Mouse (Mus musculus) testis, adult 2 months (tissue): ENCODE measurements at regions not wholly inside any gene's neighbourhood (a gene's known extent, or its start where the extent isn't known, plus 50 kb on each side); places are given as distances from the start of the nearest gene placed in this dataset.

Source experiments
- H3K27ac ChIP-seq: fragments of 200-500 bp; 2 replicates; pipeline ENCODE4 v1.5.1; 2012; ENCODE audit warnings: low read depth, low read length; ENCODE audit not compliant: control insufficient read depth, insufficient read depth
- H3K27me3 ChIP-seq: fragments of 200-500 bp; 2 replicates; pipeline ENCODE4 v1.6.1; 2012; ENCODE audit warnings: mild to moderate bottlenecking, low read length, moderate library complexity; ENCODE audit not compliant: control insufficient read depth, insufficient read depth
- H3K36me3 ChIP-seq: fragments of 200-500 bp; 2 replicates; pipeline ENCODE4 v1.6.1; 2012; ENCODE audit warnings: mild to moderate bottlenecking, low read length; ENCODE audit not compliant: control insufficient read depth, insufficient read depth
- H3K4me1 ChIP-seq: fragments of 200-500 bp; 2 replicates; pipeline ENCODE4 v1.6.1; 2012; ENCODE audit warnings: low read length; ENCODE audit not compliant: control insufficient read depth, insufficient read depth
- H3K4me3 ChIP-seq: fragments of 200-500 bp; 2 replicates; pipeline ENCODE4 v1.5.1; 2012; ENCODE audit warnings: low read depth, mild to moderate bottlenecking, low read length, moderate library complexity, mixed read lengths; ENCODE audit not compliant: control insufficient read depth
- CTCF ChIP-seq: fragments of 200-500 bp; IDR thresholded peaks from 2 replicates; pipeline ENCODE4 v1.5.1; 2012; ENCODE audit warnings: low read depth, mild to moderate bottlenecking, inconsistent platforms, low read length, moderate library complexity; ENCODE audit not compliant: control insufficient read depth, insufficient read depth, insufficient replicate concordance
- POLR2A ChIP-seq: fragments of 200-500 bp; IDR thresholded peaks from 2 replicates; pipeline ENCODE4 v1.6.1; 2012; ENCODE audit warnings: low read depth, mild to moderate bottlenecking, inconsistent platforms, low read length, moderate library complexity; ENCODE audit not compliant: control insufficient read depth

DNA sequence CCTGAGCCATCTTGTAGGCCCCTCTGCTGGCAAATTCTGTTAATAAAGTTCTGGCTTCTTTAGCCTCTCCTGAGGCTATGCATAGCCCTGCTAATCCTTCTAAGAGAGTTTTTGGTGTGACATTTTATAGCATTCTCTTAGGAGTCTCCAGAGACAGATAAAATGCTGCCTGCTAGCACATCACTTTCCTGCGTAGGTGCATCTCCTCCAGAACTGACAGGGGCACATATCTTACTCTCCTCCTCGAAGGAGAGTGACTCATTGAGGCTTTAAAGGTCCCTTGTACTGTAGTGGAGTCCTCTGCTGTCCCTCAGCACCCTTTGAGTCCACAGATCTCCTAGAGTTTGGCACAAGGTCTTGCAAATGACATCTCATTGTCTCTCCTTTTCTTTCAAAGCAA, 132.6 kb upstream of the Zbtb20 start:
- Histone ChIP-seq H3K27ac (no peak overlapping the region), H3K27me3 (no peaks in the 10 kb centered on the region), H3K4me1 (no peaks in the 10 kb centered on the region), H3K4me3 (no peak overlapping the region), H3K36me3 (no peaks in the 10 kb centered on the region)
- no peak for TF ChIP-seq POLR2A
- TF ChIP-seq CTCF, result no peak

DNA sequence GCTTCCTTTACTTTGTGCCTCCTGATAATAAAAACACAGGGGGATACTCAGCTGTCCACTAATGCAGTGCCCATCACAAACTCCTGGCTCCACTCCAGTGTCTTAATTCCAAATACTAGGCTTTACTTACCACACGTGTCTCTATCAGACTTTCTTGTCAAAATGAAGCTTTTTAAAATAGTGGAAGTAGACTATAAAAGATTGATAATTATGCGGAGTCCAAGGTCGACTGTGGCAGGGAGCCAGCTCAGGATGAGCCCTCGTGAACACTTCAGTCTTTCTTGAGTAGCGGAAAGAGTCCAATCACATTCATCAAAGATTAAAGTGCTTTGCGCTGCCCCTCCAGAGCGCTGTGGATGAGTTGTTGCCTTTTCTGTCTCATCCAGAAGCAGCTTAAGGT, 147.9 kb upstream of the Zbtb20 start:
- Histone ChIP-seq H3K36me3 (no peaks in the 10 kb centered on the region), H3K27me3 (no peaks in the 10 kb centered on the region), H3K4me1 (peaks cover 2% of the 10 kb centered on the region; the same call in 1 of the 2 replicates), H3K4me3 (no peak overlapping the region), H3K27ac (no peak overlapping the region)
- no peak for TF ChIP-seq POLR2A
- no peak for TF ChIP-seq CTCF

DNA sequence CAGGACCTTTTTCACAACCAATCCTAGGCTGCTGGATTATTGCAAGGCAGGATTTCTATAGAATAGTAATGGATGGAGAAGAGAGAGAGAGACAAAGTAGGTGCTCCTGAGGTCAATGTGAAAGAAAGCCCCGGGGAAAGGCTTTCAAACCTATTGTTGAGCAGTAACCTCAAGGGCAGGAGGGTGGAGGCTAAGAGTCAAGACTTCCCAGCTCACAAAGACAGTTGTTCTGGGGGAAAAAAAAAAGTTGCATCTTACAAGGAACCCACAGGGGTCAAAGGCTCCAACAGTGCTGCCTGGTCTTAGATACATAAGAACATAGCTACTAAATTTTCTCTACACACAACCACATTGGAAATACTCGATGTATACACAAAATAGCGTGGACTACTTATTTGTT, 155.8 kb upstream of the Zbtb20 start:
- H3K36me3 ChIP-seq, result no peaks in the 10 kb centered on the region
- no peaks in the 10 kb centered on the region for H3K4me1 ChIP-seq
- H3K27ac ChIP-seq, result no peak overlapping the region
- H3K27me3 ChIP-seq, result no peaks in the 10 kb centered on the region
- no peak overlapping the region for H3K4me3 ChIP-seq
- TF ChIP-seq CTCF, result no peak
- no peak for TF ChIP-seq POLR2A

DNA sequence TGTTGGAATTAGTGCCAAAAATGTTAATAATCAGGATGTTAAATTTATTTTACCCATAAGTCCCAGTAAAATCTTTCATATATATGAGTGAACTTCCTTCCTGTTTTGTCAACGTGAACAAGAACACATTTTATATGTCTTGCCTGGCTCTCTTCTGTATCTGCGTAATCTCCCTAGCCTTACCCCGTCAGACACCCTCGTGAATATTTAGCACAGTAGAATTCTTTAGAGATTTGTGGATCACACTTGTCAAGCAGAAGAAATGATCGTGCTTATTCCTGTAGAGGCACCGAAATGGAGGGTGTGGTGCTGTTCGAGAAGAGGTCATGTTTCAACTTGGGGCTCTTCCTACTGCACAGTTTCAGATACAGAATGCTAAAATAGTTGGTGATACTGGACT, 157.2 kb upstream of the Zbtb20 start:
- TF ChIP-seq POLR2A (no peak), CTCF (no peak)
- Histone ChIP-seq H3K27ac (no peak overlapping the region), H3K4me1 (no peaks in the 10 kb centered on the region), H3K4me3 (no peak overlapping the region), H3K36me3 (no peaks in the 10 kb centered on the region), H3K27me3 (no peaks in the 10 kb centered on the region)

DNA sequence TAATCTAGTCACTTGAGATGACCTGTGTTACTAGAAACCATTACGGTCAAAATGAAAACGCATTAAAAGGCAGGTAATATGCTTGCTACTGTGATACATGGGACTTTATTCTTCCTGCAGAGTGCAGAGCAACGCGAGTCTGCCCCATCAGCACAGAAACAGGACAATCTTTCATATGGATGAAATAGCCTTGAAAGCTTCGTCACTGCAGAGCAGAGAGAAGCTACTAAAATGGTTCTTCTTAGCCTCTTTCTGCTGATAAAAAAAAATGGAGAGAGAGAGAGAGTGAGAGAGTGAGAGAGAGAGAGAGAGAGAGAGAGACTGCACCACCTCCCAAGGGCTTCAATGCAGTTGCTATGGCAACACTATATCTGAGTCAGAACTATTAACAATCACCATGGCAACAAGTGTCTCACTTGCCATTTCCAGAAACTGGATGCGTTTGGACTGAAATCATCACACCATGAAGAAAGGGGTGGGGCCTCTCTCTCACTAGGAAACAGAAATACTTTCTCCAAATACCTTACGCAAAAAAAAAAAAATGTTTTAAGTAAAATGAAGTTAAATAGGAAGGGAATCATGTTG, 157.8 kb upstream of the Zbtb20 start:
- H3K36me3 ChIP-seq, result no peaks in the 10 kb centered on the region
- H3K27ac ChIP-seq, result no peak overlapping the region
- no peak overlapping the region for H3K4me3 ChIP-seq
- TF ChIP-seq CTCF (no peak), POLR2A (no peak)
- H3K27me3 ChIP-seq, result no peaks in the 10 kb centered on the region
- H3K4me1 ChIP-seq, result no peaks in the 10 kb centered on the region

DNA sequence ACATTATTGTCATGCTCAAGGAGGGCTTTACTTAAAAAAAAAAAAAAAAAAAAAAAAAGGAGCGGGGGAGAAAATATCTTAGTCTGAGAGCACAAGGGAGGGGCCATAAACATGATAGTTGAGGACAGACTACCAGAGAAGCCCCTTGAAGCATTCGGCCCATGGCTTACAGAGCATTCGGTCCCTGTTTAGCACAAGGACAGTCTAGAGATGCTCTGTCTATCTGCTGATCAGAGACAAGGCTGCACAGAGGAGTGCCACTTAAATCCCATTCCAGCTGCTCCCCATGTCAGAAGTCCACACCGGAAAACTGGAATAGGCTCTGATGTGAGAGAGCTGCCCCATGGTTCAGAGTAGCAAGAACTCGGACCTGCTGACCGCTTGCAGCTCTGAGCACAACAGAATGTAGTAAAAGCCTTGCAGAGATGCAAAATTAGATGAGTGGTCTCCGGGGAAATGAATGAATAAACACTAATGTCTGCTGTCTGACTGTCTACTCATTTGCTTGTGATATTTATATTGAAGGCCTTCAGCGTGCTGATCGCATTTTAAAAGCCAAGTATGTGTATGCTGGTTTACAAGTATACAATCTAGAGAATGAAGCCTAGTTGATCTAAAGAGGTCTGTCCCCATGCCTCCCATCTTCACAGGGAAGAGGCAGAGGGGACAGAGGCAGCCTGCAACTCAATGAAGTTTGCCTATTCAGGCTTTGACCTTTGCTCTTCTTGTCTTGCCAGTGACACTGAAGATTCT, 158.4 kb upstream of the Zbtb20 start:
- no peak overlapping the region for H3K4me3 ChIP-seq
- H3K27ac ChIP-seq, result no peak overlapping the region
- no peaks in the 10 kb centered on the region for H3K27me3 ChIP-seq
- H3K4me1 ChIP-seq, result no peaks in the 10 kb centered on the region
- H3K36me3 ChIP-seq, result no peaks in the 10 kb centered on the region
- TF ChIP-seq POLR2A (no peak), CTCF (no peak)

DNA sequence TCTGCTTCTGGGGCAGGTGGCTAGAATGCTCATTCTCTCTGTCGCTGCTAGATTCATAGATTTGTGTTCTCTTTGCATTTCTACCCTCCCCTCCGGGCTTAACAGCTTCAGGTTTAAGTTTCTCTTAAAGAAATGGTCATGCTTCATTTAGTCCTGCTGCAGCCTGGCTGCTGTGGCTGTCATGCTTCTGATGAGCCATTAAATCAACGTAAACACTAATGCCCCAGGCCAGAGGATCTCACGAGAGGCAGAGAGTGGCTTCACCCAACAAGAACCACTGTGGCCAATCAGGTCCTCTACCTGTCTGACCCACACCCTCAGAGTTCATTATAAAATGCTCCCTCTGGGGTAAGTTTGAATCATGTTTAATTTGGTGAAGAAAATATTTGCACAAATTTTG, 173.0 kb upstream of the Zbtb20 start:
- no peak overlapping the region for H3K27ac ChIP-seq
- H3K36me3 ChIP-seq, result no peaks in the 10 kb centered on the region
- H3K4me3 ChIP-seq, result no peak overlapping the region
- TF ChIP-seq POLR2A (no peak), CTCF (no peak)
- no peaks in the 10 kb centered on the region for H3K27me3 ChIP-seq
- no peaks in the 10 kb centered on the region; the same call in 1 of the 2 replicates for H3K4me1 ChIP-seq
